Mouse (Mus musculus) lung, postnatal 0 days (tissue): ENCODE results near the gene Usp2. TPM values are rescaled to one million over a fixed set of nuclear protein-coding genes. Genes with fewer than 3 reads are reported as not detected.

Experiments
- ATAC-seq: fragments of 200-750 bp; cut with Nextera tagmentation; 2 replicates; pipeline ENCODE4 v1.8.0; 2017; ENCODE audit warnings: moderate library complexity
- DNase-seq: peaks from one replicate; pipeline ENCODE4 v3.0.0-alpha.2; 2016; ENCODE audit warnings: low spot score
- H3K27ac ChIP-seq: fragments of 300-500 bp; sonication (generic); 2 replicates; pipeline ENCODE4 v1.5.1; 2014; ENCODE audit warnings: antibody characterized with exemption, mild to moderate bottlenecking, low read length, mixed read lengths
- H3K27me3 ChIP-seq: fragments of 300-500 bp; sonication (generic); replicated peaks from 2 replicates; pipeline ENCODE4 v1.6.1; 2014; ENCODE audit warnings: low read length, mixed read lengths; ENCODE audit not compliant: insufficient read depth
- H3K36me3 ChIP-seq: fragments of 300-500 bp; sonication (generic); 2 replicates; pipeline ENCODE4 v1.6.1; 2014; ENCODE audit warnings: low read length, mixed read lengths; ENCODE audit not compliant: insufficient read depth
- H3K4me1 ChIP-seq: fragments of 300-500 bp; sonication (generic); 2 replicates; pipeline ENCODE4 v1.6.1; 2014; ENCODE audit warnings: antibody characterized with exemption, low read depth, low read length, mixed read lengths; ENCODE audit not compliant: insufficient read depth
- H3K4me2 ChIP-seq: fragments of 300-500 bp; sonication (generic); replicated peaks from 2 replicates; pipeline ENCODE4 v1.6.1; 2014; ENCODE audit warnings: low read depth, mild to moderate bottlenecking, low read length, moderate library complexity, mixed read lengths
- H3K4me3 ChIP-seq: fragments of 300-500 bp; sonication (generic); 2 replicates; pipeline ENCODE4 v1.5.1; 2014; ENCODE audit warnings: low read depth, low read length
- H3K9ac ChIP-seq: fragments of 300-500 bp; sonication (generic); replicated peaks from 2 replicates; pipeline ENCODE4 v1.6.1; 2014; ENCODE audit warnings: low read depth, mild to moderate bottlenecking
- H3K9me3 ChIP-seq: fragments of 300-500 bp; sonication (generic); 2 replicates; pipeline ENCODE4 v1.6.1; 2016; ENCODE audit warnings: low read length, mixed read lengths
- CTCF ChIP-seq: IDR thresholded peaks from 2 replicates; pipeline ENCODE4 v1.5.1; 2016; ENCODE audit warnings: antibody characterized with exemption, mild to moderate bottlenecking
- EP300 ChIP-seq: IDR thresholded peaks from 2 replicates; pipeline ENCODE4 v1.6.1; 2016; ENCODE audit warnings: antibody characterized with exemption, mild to moderate bottlenecking, control low read depth
- WGBS: fragments of 180-500 bp; shearing (Covaris S2); extraction: QIAGEN DNeasy Blood & Tissue Kit; methylation state at CpG from one replicate; pipeline ENCODE4 v1.1.7; 2014; 5-methylcytosine and 5-hydroxymethylcytosine counted together
- polyA plus RNA-seq: library from polyadenylated mRNA; unstranded; fragments of >200 nt; fragmentation: Nextera tagmentation; extraction: Ambion mirVana; gene quantifications from 2 replicates; pipeline ENCODE4 v1.2.1, GENCODE M21; 2015

Usp2 gene
- polyA plus RNA-seq, 1 experiment from 2014 or later = 11.0 TPM

- H3K9me3 ChIP-seq = no peaks in the 10 kb centered on the region
- H3K36me3 ChIP-seq = 0 out of 2 replicates have a peak, but pooled peaks cover 2% of the 10 kb centered on the region
- peaks cover 15% of the 10 kb centered on the region; the same call in 1 of the 2 replicates for H3K4me1 ChIP-seq
- H3K27me3 ChIP-seq = peaks cover 4% of the 10 kb centered on the region; the same call in 1 of the 2 replicates
- peak overlapping the region; percentile 100 for H3K4me2 ChIP-seq
- no peak for TF ChIP-seq EP300
- no peak for TF ChIP-seq CTCF
- DNase-seq = no peak
- no peak for ATAC-seq
- no peak overlapping the region for H3K27ac ChIP-seq
- H3K4me3 ChIP-seq = no peak overlapping the region
- H3K9ac ChIP-seq = no peak overlapping the region
- 66% methylated on average over 15 of the region's 15 CpGs for WGBS
Measured at GRCm38 (mm10) chr9:44085741-44086665, 19.2 kb downstream of the Usp2 start.

GRCm38 (mm10) chr9:44086960-44087359, 20.1 kb downstream of the Usp2 start:
- no peak for ATAC-seq
- H3K4me3 ChIP-seq = no peak overlapping the region
- H3K9ac ChIP-seq = no peak overlapping the region
- H3K27me3 ChIP-seq = peaks cover 4% of the 10 kb centered on the region; the same call in 1 of the 2 replicates
- 54% methylated on average over 10 of the region's 10 CpGs for WGBS
- no peak for DNase-seq
- no peak overlapping the region for H3K27ac ChIP-seq
- TF ChIP-seq EP300 = no peak
- TF ChIP-seq CTCF = no peak
- H3K36me3 ChIP-seq = 0 out of 2 replicates have a peak, but pooled peaks cover 5% of the 10 kb centered on the region
- H3K4me1 ChIP-seq = peaks cover 15% of the 10 kb centered on the region; the same call in 1 of the 2 replicates
- H3K4me2 ChIP-seq = no peak overlapping the region
- no peaks in the 10 kb centered on the region for H3K9me3 ChIP-seq

DNA sequence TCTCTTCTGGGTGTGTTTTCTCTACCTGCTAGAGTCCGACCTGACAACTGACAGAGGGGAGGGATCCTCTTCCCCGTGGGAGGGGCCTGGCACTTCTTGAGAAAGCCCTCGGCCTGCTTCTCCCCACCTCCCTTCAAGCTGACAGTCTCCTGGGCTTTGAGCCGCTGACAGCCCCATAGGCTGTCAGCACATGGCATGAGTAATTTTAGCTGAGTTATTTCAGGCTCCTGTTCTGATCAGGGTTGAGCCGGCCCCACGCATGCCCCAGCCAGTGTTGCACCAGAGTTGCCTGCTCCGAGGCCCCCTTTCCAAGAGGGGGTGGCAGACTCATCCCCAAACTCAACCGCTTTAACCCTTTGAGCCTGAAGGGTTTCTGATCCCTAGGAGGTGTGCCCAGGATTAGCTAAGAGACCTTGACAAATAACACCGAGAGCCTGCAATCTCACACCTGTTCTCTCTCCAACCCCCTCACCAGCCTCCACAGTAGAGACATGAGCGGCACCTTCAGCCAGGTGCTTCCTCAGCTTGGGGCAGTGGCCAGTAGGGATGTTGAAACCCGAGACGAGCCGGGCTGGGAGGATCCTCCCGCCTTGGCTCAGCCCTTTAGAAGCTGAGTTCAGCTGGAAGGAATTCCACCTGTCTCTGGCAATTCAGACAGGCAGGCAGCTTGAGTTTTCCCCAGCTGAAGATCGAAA, 21.1 kb downstream of the Usp2 start:
- 0 out of 2 replicates have a peak overlapping the region, but pooled peaks have one; percentile 3 for H3K4me2 ChIP-seq
- no peaks in the 10 kb centered on the region for H3K9me3 ChIP-seq
- WGBS = 10% methylated on average over 15 of the region's 15 CpGs
- peak; percentile 48 for DNase-seq
- H3K4me1 ChIP-seq = peaks cover 15% of the 10 kb centered on the region; the same call in 1 of the 2 replicates
- no peak overlapping the region for H3K9ac ChIP-seq
- no peak for TF ChIP-seq EP300
- TF ChIP-seq CTCF = no peak
- 0 out of 2 replicates have a peak, but pooled peaks cover 5% of the 10 kb centered on the region for H3K36me3 ChIP-seq
- no peak overlapping the region for H3K4me3 ChIP-seq
- H3K27ac ChIP-seq = no peak overlapping the region
- H3K27me3 ChIP-seq = no peaks in the 10 kb centered on the region; the same call in 1 of the 2 replicates
- no peak for ATAC-seq

- Histone ChIP-seq H3K36me3 (0 out of 2 replicates have a peak, but pooled peaks cover 5% of the 10 kb centered on the region), H3K4me3 (no peak overlapping the region), H3K27me3 (no peaks in the 10 kb centered on the region; the same call in 1 of the 2 replicates), H3K4me2 (no peak overlapping the region), H3K27ac (no peak overlapping the region), H3K9me3 (no peaks in the 10 kb centered on the region), H3K9ac (no peak overlapping the region), H3K4me1 (peaks cover 11% of the 10 kb centered on the region; the same call in 1 of the 2 replicates)
- ATAC-seq (no peak), DNase-seq (peak; percentile 59)
- no peak for TF ChIP-seq EP300
- TF ChIP-seq CTCF = no peak
- 45% methylated on average over 12 of the region's 12 CpGs for WGBS
Measured at GRCm38 (mm10) chr9:44088877-44089608, 22.2 kb downstream of the Usp2 start.

DNA sequence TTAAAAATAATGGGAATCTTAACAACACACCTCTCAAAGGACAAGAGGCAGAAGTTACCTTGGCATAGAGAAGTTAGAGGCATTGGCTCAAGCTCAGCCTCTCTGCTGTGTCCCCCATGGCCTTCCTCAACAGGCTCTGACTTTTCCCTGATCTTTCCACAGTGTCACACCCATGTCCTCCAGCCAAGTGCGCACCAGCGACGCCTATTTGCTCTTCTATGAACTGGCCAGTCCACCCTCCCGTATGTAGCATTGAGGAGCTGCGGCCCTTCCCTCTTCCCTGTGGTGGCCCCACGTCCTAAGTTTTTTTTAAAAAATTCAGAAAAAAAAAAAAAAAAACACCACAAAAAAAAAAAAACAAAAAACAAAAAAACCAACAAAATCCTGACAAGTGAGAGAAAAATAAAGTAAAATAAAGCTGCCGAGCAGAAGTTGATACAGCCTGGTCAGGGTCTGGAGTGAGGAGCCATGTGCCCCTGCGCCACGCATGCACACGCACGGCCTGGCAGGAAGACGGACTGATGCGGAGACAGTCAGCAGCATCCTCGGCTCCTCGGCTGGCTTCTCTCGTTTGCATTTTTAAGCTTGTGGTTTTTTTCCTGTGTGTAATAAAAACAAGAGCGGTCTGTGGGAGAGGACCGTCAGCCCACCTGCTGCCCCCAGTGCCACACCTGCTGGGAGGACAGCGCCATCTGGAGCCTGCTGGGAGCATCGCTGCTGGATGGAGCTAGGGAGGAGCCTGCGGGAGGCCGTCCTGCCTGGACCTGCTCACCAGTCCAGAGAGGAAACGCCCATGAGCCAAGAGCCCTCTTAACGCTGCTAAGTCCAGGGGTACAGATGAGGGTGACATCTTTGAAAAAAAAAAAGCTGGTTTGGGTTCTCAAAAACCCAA, 27.0 kb downstream of the Usp2 start:
- H3K4me3 ChIP-seq = no peak overlapping the region
- peak; percentile 80 for ATAC-seq
- H3K27ac ChIP-seq = no peak overlapping the region
- DNase-seq = peak; percentile 75
- H3K4me1 ChIP-seq = no peaks in the 10 kb centered on the region
- TF ChIP-seq EP300 (no peak), CTCF (peak; percentile 88)
- H3K27me3 ChIP-seq = no peaks in the 10 kb centered on the region
- H3K9me3 ChIP-seq = no peaks in the 10 kb centered on the region
- H3K9ac ChIP-seq = no peak overlapping the region
- H3K4me2 ChIP-seq = no peak overlapping the region
- 0 out of 2 replicates have a peak, but pooled peaks cover 5% of the 10 kb centered on the region for H3K36me3 ChIP-seq
- WGBS = 37% methylated on average over 24 of the region's 24 CpGs
